Mouse (Mus musculus) thymus, adult 2 months (tissue): ENCODE measurements around the gene Ctbp2.

Experiments
- CTCF ChIP-seq: fragments of 200-500 bp; IDR thresholded peaks from 2 replicates; pipeline ENCODE4 v1.5.1; 2012; ENCODE audit warnings: mild to moderate bottlenecking, control low read depth, low read length, moderate library complexity, borderline replicate concordance; ENCODE audit not compliant: control insufficient read depth, poor library complexity, insufficient read depth; ENCODE audit errors: extremely low read depth
- POLR2A ChIP-seq: fragments of 200-500 bp; IDR thresholded peaks from 2 replicates; pipeline ENCODE4 v1.6.1; 2012; ENCODE audit warnings: mild to moderate bottlenecking, low read length, control low read depth, moderate library complexity; ENCODE audit not compliant: control insufficient read depth, poor library complexity, insufficient read depth; ENCODE audit errors: extremely low read depth

- TF ChIP-seq CTCF (no peak), POLR2A (no peak)
Measured at GRCm38 (mm10) chr7:133053757-133054156, 70.4 kb downstream of the Ctbp2 start.
